Mouse (Mus musculus) E14TG2a.4 (cell line): ENCODE data around the gene Phf24.

ENCODE experiments used
- CTCF ChIP-seq: conservative IDR thresholded peaks from 2 replicates; pipeline ENCODE4 v1.5.1; 2014; ENCODE audit warnings: low read length
- POU5F1 ChIP-seq: IDR thresholded peaks from 2 replicates; pipeline ENCODE4 v1.6.1; 2014; ENCODE audit warnings: low read length, borderline replicate concordance

- TF ChIP-seq CTCF: no peak
- no peak for TF ChIP-seq POU5F1
Measured at GRCm38 (mm10) chr4:42955200-42955599, 38.7 kb downstream of the Phf24 start.
